Mouse (Mus musculus) midbrain, embryonic 15.5 days (tissue): ENCODE results near the gene Rps27a. TPM values are rescaled to one million over a fixed set of nuclear protein-coding genes. Genes with fewer than 3 reads are reported as not detected.

Source experiments
- ATAC-seq: fragments of 200-750 bp; cut with Nextera tagmentation; replicated peaks from 2 replicates; pipeline ENCODE4 v1.8.0; 2017; ENCODE audit warnings: moderate TSS enrichment
- H3K27ac ChIP-seq: fragments of 300-500 bp; sonication (generic); 2 replicates; pipeline ENCODE4 v1.5.1; 2015; ENCODE audit warnings: mild to moderate bottlenecking, inconsistent platforms
- H3K27me3 ChIP-seq: fragments of 300-500 bp; sonication (generic); replicated peaks from 2 replicates; pipeline ENCODE4 v1.6.1; 2015; ENCODE audit warnings: inconsistent platforms
- H3K36me3 ChIP-seq: fragments of 300-500 bp; sonication (generic); replicated peaks from 2 replicates; pipeline ENCODE4 v1.6.1; 2015; ENCODE audit warnings: inconsistent platforms
- H3K4me1 ChIP-seq: fragments of 300-500 bp; sonication (generic); 2 replicates; pipeline ENCODE4 v1.6.1; 2015; ENCODE audit warnings: inconsistent platforms
- H3K4me2 ChIP-seq: fragments of 300-500 bp; sonication (generic); 2 replicates; pipeline ENCODE4 v1.6.1; 2015; ENCODE audit warnings: inconsistent platforms, mild to moderate bottlenecking, moderate library complexity
- H3K4me3 ChIP-seq: fragments of 300-500 bp; sonication (generic); 2 replicates; pipeline ENCODE4 v1.5.1; 2015; ENCODE audit warnings: mild to moderate bottlenecking, inconsistent platforms
- H3K9ac ChIP-seq: fragments of 300-500 bp; sonication (generic); 2 replicates; pipeline ENCODE4 v1.6.1; 2015; ENCODE audit warnings: mild to moderate bottlenecking, inconsistent platforms
- H3K9me3 ChIP-seq: fragments of 300-500 bp; sonication (generic); 2 replicates; pipeline ENCODE4 v1.6.1; 2016; ENCODE audit warnings: inconsistent platforms
- WGBS: fragments of 180-500 bp; shearing (Covaris S2); methylation state at CpG from one replicate; pipeline ENCODE4 v1.1.7; 2015; ENCODE audit warnings: mixed read lengths; 5-methylcytosine and 5-hydroxymethylcytosine counted together
- polyA plus RNA-seq: library from polyadenylated mRNA; unstranded; fragments of >200 nt; fragmentation: Nextera tagmentation; extraction: Ambion mirVana; gene quantifications from 2 replicates; pipeline ENCODE4 v1.2.1, GENCODE M21; 2015

The Rps27a gene
- polyA plus RNA-seq, 1 experiment from 2014 or later: 494 TPM

DNA sequence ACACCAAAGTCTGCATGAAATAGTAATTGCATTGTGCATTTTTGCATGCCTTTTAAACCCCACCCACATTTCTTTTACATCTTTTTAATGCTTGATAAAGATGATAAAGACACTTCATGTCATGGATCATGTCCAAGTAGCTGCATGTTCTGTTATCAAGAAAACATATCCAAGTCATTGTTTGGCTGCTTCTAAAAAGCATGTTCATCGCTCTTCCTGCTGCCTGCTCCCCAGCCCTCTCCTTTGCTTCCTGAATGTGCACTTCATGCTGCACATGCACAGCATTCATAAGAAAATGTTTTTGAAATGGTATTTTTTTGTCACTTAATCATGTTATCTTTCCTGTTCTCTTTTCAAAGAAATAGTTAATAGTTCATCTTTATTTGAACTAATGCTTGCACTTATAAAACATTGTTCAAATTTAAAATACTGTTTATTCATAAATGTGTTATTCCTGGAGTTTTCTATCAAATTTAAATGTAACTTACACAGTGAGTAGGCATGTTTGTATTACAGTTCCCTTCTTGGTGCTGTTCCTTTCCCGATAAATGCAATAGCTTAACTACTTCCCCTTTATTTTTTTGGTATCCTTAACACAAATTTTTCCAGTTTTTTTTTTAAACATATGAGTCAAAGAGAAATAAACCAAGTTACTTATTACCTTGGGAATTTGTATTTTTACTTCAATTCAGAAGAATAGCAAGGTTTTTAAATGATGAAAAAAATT lies 42.8 kb downstream of the Rps27a start:
- no peak overlapping the region for H3K4me2 ChIP-seq
- no peaks in the 10 kb centered on the region for H3K27me3 ChIP-seq
- H3K36me3 ChIP-seq: peaks cover 24% of the 10 kb centered on the region
- no peak for ATAC-seq
- H3K9ac ChIP-seq: no peak overlapping the region
- WGBS: 96% methylated on average over 2 of the region's 2 CpGs
- H3K9me3 ChIP-seq: no peaks in the 10 kb centered on the region
- no peak overlapping the region for H3K4me3 ChIP-seq
- H3K27ac ChIP-seq: no peak overlapping the region
- H3K4me1 ChIP-seq: no peaks in the 10 kb centered on the region

DNA sequence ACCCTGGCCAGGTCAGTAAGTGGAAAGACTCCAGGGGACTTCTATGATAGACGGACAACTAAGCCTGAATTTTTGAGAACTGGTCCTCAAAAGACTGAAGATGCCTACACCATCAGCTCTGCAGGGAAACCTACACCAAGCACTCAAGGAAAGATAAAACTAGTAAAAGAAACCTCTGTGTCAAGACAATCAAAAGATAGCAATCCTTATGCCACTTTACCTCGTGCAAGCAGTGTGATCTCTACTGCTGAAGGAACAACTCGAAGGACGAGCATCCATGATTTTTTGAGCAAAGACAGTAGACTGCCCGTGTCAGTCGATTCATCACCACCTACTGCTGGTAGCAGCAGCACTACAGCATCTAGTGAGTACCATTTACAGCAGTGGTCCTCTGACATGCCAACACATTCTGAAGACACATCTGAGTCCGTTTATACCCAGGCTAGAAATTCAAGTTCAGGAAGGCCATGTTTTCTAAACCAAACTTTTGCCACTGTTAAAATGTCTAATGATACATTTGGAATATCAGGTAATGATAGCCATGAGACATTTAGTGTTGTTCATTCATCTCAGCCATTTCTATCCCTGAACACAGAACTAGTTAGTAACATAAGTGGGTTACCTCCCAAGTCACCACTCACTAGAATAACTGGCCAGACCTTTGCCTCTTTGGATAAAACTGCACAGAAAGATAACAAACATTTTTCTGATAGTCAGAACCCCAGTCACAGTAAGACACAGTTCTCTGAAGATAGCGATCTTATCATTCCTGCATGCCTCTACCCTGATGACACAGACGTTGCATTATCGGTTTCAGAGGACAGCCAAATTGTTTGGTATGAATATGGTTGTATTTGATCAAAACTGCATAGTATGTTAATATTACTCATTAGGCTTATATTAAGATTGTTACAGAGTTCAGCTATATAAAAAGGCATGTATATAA lies 43.7 kb downstream of the Rps27a start:
- H3K4me1 ChIP-seq: no peaks in the 10 kb centered on the region
- 92% methylated on average over 10 of the region's 10 CpGs for WGBS
- no peak overlapping the region for H3K4me2 ChIP-seq
- H3K9ac ChIP-seq: no peak overlapping the region
- H3K9me3 ChIP-seq: no peaks in the 10 kb centered on the region
- ATAC-seq: no peak
- H3K36me3 ChIP-seq: peaks cover 29% of the 10 kb centered on the region
- no peak overlapping the region for H3K27ac ChIP-seq
- no peaks in the 10 kb centered on the region for H3K27me3 ChIP-seq
- H3K4me3 ChIP-seq: no peak overlapping the region

DNA sequence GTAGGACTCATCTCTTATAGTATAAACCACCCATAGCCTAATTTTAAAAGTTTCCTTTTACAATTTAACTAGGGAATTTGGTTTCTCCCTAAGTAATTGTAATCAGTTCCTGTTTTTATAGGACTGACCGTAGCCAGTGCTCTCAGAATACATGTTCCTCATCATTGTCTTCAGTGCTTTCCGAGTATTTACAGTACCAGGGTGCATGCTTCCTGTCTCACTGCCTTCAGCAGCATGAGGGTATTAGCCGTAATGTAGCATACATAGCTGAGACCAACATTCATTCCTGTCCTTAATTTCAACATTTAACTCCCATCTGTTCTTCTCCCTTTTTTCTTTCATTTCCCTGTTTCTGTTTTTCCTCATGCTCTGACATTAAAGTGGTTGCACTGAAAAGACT lies 50.9 kb downstream of the Rps27a start:
- H3K9me3 ChIP-seq: no peaks in the 10 kb centered on the region
- peaks cover 22% of the 10 kb centered on the region for H3K36me3 ChIP-seq
- ATAC-seq: no peak
- H3K4me2 ChIP-seq: no peak overlapping the region
- no peaks in the 10 kb centered on the region for H3K27me3 ChIP-seq
- no peak overlapping the region for H3K9ac ChIP-seq
- no peak overlapping the region for H3K27ac ChIP-seq
- WGBS: 90% methylated on average over 3 of the region's 3 CpGs
- no peaks in the 10 kb centered on the region for H3K4me1 ChIP-seq
- H3K4me3 ChIP-seq: no peak overlapping the region

Other genes starting within 250 kb of the Rps27a start
- gene Ccdc88a, start 174.5 kb downstream of the Rps27a start, polyA plus RNA-seq: 81.4 and 88.8 TPM in 2 replicates
- gene Prorsd1, start 33.1 kb downstream of the Rps27a start, polyA plus RNA-seq: 7.7 and 9.3 TPM in 2 replicates
- gene Mtif2, start 21.7 kb downstream of the Rps27a start, polyA plus RNA-seq: 52.6 and 58.2 TPM in 2 replicates
- gene Clhc1, start 159 bp downstream of the Rps27a start, polyA plus RNA-seq: 0.19 TPM in 1 of 2 replicates, not detected in the other
- gene Rtn4, start 144.8 kb upstream of the Rps27a start, polyA plus RNA-seq: 128 and 134 TPM in 2 replicates